Mouse (Mus musculus) lung, postnatal 36 days (tissue): Measurements from ENCODE around the gene Sac3d1.
A peak's percentile ranks its signal among the peaks of the same experiment; 100 is the strongest.

Experiments
- DNase-seq: peaks from one replicate; pipeline ENCODE4 v3.0.0; 2022; ENCODE audit warnings: mixed read lengths

The Sac3d1 gene

GRCm38 (mm10) chr19:6068951-6069350 lies 49.5 kb downstream of the Sac3d1 start:
- DNase-seq: no peak

GRCm38 (mm10) chr19:6067724-6068415 lies 50.6 kb downstream of the Sac3d1 start, which contains the start of gene Tm7sf2:
Tm7sf2 (minus strand) TSS chr19:6068373.
- DNase-seq: peak; percentile 95

GRCm38 (mm10) chr19:6067011-6067723 lies 51.3 kb downstream of the Sac3d1 start:
- peak; percentile 91 for DNase-seq

GRCm38 (mm10) chr19:6066571-6066970 lies 51.9 kb downstream of the Sac3d1 start:
- DNase-seq: no peak
